Mouse (Mus musculus) activated CD4-positive, CD25-positive, alpha-beta regulatory T cell, adult 4 months (primary cell): ENCODE measurements around the gene Ankrd34a. TPM values are rescaled to one million over a fixed set of nuclear protein-coding genes. Genes with fewer than 3 reads are reported as not detected.

ENCODE experiments used
- ATAC-seq: one replicate; pipeline ENCODE4 v1.8.0; 2017
- polyA plus RNA-seq, 2 experiments: library from polyadenylated mRNA; unstranded; fragments of 100-300 nt; shearing (Covaris generic); gene quantifications; one replicate each; pipeline ENCODE4 v1.2.1; 2017

The Ankrd34a gene
- polyA plus RNA-seq, 2 experiments from 2014 or later = not detected

DNA sequence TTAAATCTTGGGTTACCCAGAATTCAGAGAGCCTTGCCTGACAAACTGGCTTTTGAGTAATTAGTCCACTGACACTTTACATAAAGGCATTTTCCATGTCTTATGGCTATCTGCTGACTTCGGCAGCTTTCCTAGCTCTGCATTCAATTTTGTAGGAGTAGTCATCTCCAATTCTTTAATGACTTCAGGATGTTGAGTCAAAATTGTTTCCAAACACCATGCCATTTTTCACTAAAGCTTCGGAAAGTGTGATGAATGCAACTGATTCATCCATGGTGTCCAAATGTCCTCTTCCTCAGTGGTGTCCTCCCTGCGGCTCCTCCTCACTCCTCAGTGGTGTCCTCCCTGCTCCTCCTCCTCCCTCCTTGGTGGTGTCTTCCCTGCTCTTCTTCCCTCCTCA lies 21.5 kb downstream of the Ankrd34a start:
- no peak for ATAC-seq

DNA sequence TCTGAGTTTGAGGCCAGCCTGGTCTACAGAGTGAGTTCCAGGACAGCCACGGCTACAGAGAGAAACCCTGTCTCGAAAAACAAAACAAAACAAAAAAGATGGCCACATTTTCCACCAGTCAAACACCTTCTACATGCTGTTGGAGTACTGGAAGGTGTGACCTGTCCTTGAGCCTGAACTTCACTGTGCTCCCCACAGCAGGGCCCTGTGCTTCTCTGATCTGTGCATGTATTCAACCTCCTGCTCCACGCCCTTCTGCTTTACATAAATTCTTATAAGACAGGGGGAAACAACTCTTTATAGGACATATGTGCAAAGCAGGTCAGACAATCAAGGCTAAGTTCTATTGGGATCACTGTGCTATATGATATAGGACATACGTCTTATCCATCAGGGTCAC lies 26.8 kb downstream of the Ankrd34a start:
- ATAC-seq = no peak

DNA sequence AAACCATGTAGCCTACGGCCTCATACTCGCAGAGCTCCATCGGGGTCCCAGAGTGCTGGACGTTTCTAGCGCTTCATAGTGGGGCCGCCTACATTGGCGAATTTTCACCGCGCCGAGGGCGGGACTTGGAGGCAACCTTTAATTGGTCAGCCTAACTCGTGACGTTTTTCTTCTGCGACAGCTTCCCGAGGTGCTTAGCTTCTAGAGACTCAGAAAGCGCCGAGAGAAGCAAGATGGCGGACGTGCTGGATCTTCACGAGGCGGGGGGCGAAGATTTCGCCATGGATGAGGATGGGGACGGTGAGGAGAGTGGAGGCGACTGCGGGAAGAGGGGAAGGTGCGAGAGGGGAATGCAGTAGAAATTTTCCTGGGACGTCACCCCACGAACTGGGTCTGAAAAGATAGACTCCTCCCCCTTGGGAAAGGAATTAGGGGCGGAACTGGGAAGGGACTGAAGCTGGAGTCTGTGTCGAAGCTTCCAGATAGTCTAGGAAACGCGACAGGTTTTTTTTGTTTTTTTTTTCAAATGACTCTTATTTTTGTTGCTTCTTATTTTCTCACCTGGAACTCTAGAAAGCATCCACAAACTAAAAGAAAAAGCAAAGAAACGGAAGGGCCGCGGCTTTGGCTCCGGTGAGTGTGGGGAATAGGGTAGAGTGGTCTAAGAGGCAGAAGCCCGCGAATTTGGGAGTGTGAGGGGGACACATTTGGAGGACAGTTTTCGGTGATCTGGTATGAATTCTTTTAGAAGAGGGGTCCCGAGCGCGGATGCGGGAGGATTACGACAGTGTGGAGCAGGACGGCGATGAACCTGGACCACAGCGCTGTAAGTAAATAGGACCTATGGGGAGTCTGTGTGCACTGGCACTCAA lies 33.5 kb downstream of the Ankrd34a start, which contains the start of gene Rbm8a:
TSS of gene Rbm8a (plus strand) at position 205 of the 872 bp plus-strand sequence.
- ATAC-seq = peak; percentile 99

DNA sequence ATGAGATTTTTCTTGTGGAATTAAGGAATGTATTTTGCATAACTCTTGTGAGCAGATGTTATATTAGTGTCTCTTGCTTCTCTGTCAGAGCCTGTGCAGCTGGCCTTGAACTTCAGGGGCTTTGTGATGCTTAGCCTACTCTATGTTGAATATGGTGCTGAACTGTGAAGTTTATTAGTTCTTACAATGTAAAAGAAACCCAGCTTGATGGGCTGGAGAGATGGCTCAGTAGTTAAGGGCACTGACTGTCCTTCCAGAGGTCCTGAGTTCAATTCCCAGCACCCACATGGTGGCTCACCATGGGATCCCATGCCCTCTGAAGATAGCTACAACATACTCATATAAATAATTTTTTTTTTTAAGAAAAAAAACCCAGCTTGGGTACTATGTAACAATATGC lies 35.6 kb downstream of the Ankrd34a start:
- no peak for ATAC-seq

DNA sequence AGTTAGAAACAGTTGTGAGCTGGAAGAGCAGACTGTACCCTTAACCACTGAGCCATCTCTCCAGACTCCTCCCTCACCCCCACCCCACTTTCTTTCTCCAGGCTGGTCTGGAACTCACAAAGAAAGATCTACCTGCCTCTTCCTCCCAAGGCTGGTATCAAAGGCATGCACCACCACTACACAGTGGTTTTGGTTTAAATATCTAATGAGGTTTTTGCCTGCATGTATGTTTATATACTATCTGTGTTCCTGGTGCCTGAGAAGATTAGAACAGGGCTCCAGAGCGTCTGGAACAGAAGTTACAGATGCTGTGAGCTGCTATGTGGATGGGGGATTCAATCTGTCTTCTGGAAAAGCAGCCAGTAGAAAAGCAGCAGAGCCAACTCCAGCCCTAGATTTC lies 37.6 kb downstream of the Ankrd34a start:
- ATAC-seq = no peak

DNA sequence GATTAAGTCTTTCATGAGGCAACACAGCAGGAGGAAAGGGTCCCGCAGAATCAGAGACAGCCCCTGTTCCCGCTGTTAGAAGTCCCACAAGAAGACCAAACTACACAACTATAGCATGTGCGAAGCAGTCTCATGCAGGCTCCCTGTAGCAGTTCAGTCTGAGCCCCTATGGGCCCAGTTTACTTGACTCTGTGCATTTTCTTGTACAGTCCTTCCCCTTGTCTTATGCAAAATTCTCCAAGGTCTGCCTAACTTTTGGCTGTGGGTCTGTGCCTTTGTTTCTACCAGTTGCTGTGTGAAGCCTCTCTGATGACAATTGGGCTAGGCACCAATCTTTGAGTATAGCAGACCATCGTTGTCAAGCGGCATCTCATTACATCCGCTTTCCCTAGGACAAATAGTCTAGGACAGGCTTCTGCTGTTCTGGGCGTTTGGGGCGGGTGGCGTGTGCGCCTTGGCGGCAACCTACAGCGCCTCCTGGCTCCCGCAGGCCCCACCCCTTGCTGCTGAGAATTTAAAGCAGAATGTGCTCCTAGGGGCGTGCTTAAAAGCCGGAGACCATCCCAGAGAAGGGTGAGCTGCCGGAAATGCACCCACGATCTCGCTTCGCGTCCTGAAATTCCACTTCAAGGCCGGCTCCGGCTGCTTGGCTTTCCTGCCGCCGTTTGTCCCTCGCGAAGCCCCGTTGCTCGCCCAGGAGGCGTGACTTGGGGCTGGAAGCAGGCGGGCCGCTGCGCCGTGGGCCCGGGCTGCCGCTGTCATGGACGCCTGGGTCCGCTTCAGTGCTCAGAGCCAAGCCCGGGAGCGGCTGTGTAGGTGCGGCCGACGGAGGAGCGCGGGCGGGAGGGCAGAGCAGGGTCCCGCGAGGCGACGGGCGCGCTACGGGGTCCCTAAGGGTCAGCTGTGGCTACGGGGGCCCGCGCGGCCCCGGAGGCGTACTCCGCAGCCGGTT lies 38.8 kb downstream of the Ankrd34a start, which contains the start of the genes Pex11b and Gm42957:
TSS of gene Pex11b (plus strand) at position 449 of the 952 bp plus-strand sequence.
TSS of gene Gm42957 (plus strand) at position 547 of the 952 bp plus-strand sequence.
- peak; percentile 81 for ATAC-seq

DNA sequence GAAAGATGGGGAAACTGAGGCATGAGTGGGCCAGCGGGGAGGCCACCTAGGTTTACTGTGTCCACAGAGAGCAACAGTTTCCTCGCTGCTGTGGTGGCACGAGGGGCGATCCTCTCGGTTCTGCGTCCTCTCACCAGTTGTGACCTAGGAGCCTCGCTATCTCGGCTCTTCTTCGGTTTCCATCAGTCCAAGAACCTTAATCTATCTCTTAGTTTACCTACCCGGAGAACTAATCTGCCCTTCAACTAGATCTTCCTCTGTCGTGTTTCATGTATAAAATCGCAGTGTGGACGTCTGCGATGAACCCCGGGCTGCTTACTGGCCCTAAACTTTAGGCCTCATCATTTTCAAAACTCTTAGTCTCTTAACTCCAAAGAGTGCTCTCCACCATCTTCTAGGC lies 39.5 kb downstream of the Ankrd34a start:
- no peak for ATAC-seq

DNA sequence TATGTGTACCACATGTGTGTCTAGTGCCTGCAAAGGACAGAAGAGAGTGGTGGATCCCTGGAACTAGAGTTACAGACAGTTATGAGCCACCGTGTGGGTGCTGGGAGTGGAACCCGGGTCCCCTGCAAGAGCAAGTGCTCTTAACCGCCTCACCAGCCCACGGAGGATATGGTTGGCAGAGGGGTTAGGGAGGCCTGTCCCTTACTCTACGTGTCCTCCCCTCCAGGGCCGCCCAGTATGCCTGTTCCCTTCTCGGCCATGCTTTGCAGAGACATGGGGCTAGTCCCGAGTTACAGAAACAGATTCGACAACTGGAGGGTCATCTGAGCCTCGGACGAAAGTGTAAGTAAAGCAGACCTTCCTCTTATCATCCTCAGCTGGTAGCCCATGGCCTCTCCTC lies 40.0 kb downstream of the Ankrd34a start:
- ATAC-seq = no peak

DNA sequence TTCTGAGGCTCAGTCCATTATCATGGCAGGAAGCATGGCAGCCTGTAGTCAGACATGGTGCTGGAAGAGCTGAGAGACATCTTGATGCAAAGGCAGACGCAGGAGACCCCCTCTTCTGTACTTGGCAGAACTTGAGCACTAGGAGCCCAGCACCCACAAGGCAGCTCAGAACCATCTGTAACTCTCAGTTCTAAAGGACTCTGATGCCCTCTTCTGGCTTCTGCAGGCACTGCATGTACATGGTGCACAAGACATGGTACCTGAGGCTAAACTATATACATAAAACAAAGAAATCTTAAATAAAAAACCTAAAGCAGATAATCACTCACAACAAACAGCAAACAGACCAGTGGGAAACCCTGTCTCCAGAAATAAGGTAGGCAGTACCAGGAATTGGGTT lies 42.8 kb downstream of the Ankrd34a start:
- no peak for ATAC-seq

DNA sequence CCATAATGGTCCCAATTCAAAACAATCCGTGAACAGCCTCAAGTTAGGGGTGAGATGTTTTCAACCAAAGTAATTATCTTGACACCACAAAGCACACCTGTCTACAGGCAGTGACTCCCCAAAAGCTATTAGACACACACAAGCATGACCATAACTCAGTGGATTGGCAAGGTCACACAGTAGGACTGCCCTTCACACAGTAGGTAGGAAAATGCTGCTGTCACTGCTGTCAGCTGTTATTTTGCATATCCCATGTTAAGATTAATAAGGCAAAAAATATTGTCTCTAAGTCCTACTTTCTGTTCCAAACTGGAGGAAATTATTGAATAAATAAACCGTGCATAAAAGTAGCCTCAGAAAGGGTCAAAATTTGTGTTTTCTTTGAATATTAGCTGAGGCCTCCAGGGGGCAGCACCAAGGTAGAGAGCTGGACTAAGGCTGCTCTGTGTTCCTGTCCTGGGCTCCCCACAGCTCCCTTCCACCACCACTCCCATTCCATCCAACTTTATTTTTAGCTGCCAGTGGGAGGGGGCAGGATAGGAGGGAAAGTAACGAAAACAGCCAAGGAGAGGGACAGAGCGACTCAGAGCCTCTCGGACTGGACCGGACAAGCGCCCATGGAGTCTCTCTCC lies 48.7 kb downstream of the Ankrd34a start, which contains the start of gene Itga10:
TSS of gene Itga10 (plus strand) at position 567 of the 632 bp plus-strand sequence.
- ATAC-seq = no peak

DNA sequence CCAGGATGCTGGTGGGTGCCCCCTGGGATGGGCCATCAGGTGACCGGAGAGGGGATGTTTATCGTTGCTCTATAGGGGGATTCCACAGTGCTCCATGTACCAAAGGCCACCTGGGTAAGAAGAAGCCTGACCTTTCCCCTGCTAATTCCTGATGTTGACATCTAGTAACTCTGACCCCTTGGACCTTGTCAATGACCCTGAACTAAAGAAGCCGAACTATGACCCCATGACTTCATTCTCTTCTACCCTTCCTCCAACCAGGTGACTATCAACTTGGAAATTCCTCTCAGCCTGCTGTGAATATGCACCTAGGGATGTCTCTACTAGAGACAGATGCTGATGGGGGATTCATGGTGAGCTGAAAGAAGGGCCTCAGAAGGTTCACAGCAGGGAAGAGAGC lies 50.9 kb downstream of the Ankrd34a start:
- ATAC-seq = no peak

Other genes starting within 250 kb of the Ankrd34a start
- gene BC107364, start 144.3 kb upstream of the Ankrd34a start, polyA plus RNA-seq = under 1 TPM in 1 of 2 experiments, not detected in 1; 0.32 TPM
- gene Hfe2, start 71.5 kb upstream of the Ankrd34a start, polyA plus RNA-seq = not detected
- 100 to 1,000 TPM; 276 to 326 TPM for gene Txnip, start 38.7 kb upstream of the Ankrd34a start, polyA plus RNA-seq
- gene Gm16253, start 19.7 kb upstream of the Ankrd34a start, polyA plus RNA-seq = not detected
- 10 to 100 TPM; 25.1 to 35.6 TPM for gene Polr3gl, start 2.5 kb upstream of the Ankrd34a start, polyA plus RNA-seq
- gene Lix1l, start 4.5 kb downstream of the Ankrd34a start, polyA plus RNA-seq = under 1 TPM; 0.09 to 0.14 TPM
- gene Rbm8a, start 33.3 kb downstream of the Ankrd34a start, polyA plus RNA-seq = 100 to 1,000 TPM in 1 of 2 experiments, 10 to 100 TPM in 1; 98.9 to 135 TPM
- gene Pex11b, start 38.7 kb downstream of the Ankrd34a start, polyA plus RNA-seq = 10 to 100 TPM; 43.5 to 45.8 TPM
- gene Gm42957, start 38.8 kb downstream of the Ankrd34a start, polyA plus RNA-seq = under 1 TPM in 1 of 2 experiments, not detected in 1; 0.09 TPM
- gene Itga10, start 48.9 kb downstream of the Ankrd34a start, polyA plus RNA-seq = under 1 TPM in 1 of 2 experiments, not detected in 1; 0.12 TPM
- gene Ankrd35, start 73.5 kb downstream of the Ankrd34a start, polyA plus RNA-seq = under 1 TPM in 1 of 2 experiments, not detected in 1; 0.13 TPM
- gene Pias3, start 99.7 kb downstream of the Ankrd34a start, polyA plus RNA-seq = 10 to 100 TPM; 30.8 to 41.5 TPM
- gene Nudt17, start 111.9 kb downstream of the Ankrd34a start, polyA plus RNA-seq = 1 to 10 TPM; 1.1 to 1.4 TPM
- 10 to 100 TPM; 67.6 to 69.6 TPM for gene Polr3c, start 131.0 kb downstream of the Ankrd34a start, polyA plus RNA-seq
- gene Rnf115, start 131.0 kb downstream of the Ankrd34a start, polyA plus RNA-seq = 10 to 100 TPM; 62.2 to 68.7 TPM
- gene Pdzk1, start 232.6 kb downstream of the Ankrd34a start, polyA plus RNA-seq = under 1 TPM in 1 of 2 experiments, not detected in 1; 0.89 TPM
- gene Cd160, start 232.7 kb downstream of the Ankrd34a start, polyA plus RNA-seq = 10 to 100 TPM; 26.1 to 55.0 TPM